Mouse (Mus musculus) spleen, adult 2 months (tissue): ENCODE measurements around the gene Olfr1413.

ENCODE experiments used
- CTCF ChIP-seq: fragments of 200-500 bp; IDR thresholded peaks from 2 replicates; pipeline ENCODE4 v1.5.1; 2011; ENCODE audit warnings: mild to moderate bottlenecking, inconsistent platforms; ENCODE audit not compliant: insufficient read depth, insufficient read length, insufficient replicate concordance; ENCODE audit errors: extremely low read depth
- POLR2A ChIP-seq: fragments of 200-500 bp; IDR thresholded peaks from 2 replicates; pipeline ENCODE4 v1.6.1; 2011; ENCODE audit warnings: low read depth, low read length, inconsistent platforms

- no peak for TF ChIP-seq CTCF
- no peak for TF ChIP-seq POLR2A
Measured at GRCm38 (mm10) chr1:92616046-92616445, 44.9 kb downstream of the Olfr1413 start.
